Mouse (Mus musculus) CH12.LX (cell line): ENCODE measurements at regions not wholly inside any gene's neighbourhood (a gene's known extent, or its start where the extent isn't known, plus 50 kb on each side); places are given as distances from the start of the nearest gene placed in this dataset.

Source experiments
- DNase-seq: peaks from one replicate; pipeline ENCODE4 v3.0.0-alpha.2; 2013; ENCODE audit errors: extremely low read depth
- H3K27ac ChIP-seq: 2 replicates; pipeline ENCODE4 v1.5.1; 2012; ENCODE audit warnings: low read depth, mild to moderate bottlenecking, control low read depth, moderate library complexity; ENCODE audit not compliant: insufficient read depth
- H3K27me3 ChIP-seq: replicated peaks from 2 replicates; pipeline ENCODE3; 2012; ENCODE audit warnings: inconsistent platforms
- H3K36me3 ChIP-seq, 2 experiments: replicated peaks in 1 of 2; 2 replicates each; pipeline versions ENCODE3 to v1.6.1; 2012; ENCODE audit warnings: inconsistent platforms in 1 of 2, low read length in 1 of 2, mild to moderate bottlenecking in 1 of 2, mixed read lengths in 1 of 2, moderate library complexity in 1 of 2; ENCODE audit not compliant: control insufficient read depth in 1 of 2, insufficient read depth in 1 of 2
- H3K4me1 ChIP-seq, 2 experiments: 2 replicates each; pipeline ENCODE4 v1.6.1; 2012; ENCODE audit warnings: inconsistent platforms in 1 of 2, moderate library complexity in 1 of 2; ENCODE audit not compliant: insufficient read depth in 2 of 2, control insufficient read depth in 1 of 2
- H3K4me2 ChIP-seq: 2 replicates; pipeline ENCODE4 v1.6.1; 2012; ENCODE audit warnings: low read depth, mild to moderate bottlenecking, control low read depth; ENCODE audit not compliant: poor library complexity, insufficient read depth, severe bottlenecking
- H3K4me3 ChIP-seq, 3 experiments: fragments of 150-350 bp in 1 of 3; sonication (generic) in 1 of 3; replicated peaks in 1 of 3; 2 replicates each; pipeline versions ENCODE3 to v1.5.1; 2011 to 2012; ENCODE audit warnings: low read depth in 2 of 3, low read length in 2 of 3, mild to moderate bottlenecking in 2 of 3, moderate library complexity in 2 of 3, control low read depth in 1 of 3, improper control_type of control experiment in 1 of 3, inconsistent platforms in 1 of 3, mixed read lengths in 1 of 3; ENCODE audit not compliant: poor library complexity in 1 of 3
- H3K79me2 ChIP-seq: replicated peaks from 2 replicates; pipeline ENCODE4 v1.6.1; 2012; ENCODE audit warnings: mild to moderate bottlenecking, moderate library complexity; ENCODE audit not compliant: control insufficient read depth, poor library complexity, insufficient read depth, severe bottlenecking; ENCODE audit errors: extremely low read depth
- H3K9ac ChIP-seq: 2 replicates; pipeline ENCODE4 v1.6.1; 2012; ENCODE audit warnings: low read depth, mild to moderate bottlenecking, control low read depth, moderate library complexity; ENCODE audit not compliant: insufficient read depth
- H3K9me3 ChIP-seq: replicated peaks from 2 replicates; pipeline ENCODE3; 2012; ENCODE audit warnings: low read length, inconsistent platforms, mixed read lengths
- BHLHE40 ChIP-seq: IDR thresholded peaks from 2 replicates; pipeline ENCODE4 v1.6.1; 2011; ENCODE audit warnings: mild to moderate bottlenecking, low read depth, low read length, improper control_type of control experiment
- CHD1 ChIP-seq: IDR thresholded peaks from 2 replicates; pipeline ENCODE4 v1.6.1; 2012; ENCODE audit warnings: low read depth, low read length, improper control_type of control experiment, inconsistent platforms
- CHD2 ChIP-seq: IDR thresholded peaks from 2 replicates; pipeline ENCODE4 v1.6.1; 2011; ENCODE audit warnings: low read length, improper control_type of control experiment
- ELF1 ChIP-seq: IDR thresholded peaks from 2 replicates; pipeline ENCODE4 v1.6.1; 2014; ENCODE audit warnings: low read depth, mild to moderate bottlenecking, inconsistent platforms, low read length, improper control_type of control experiment
- ETS1 ChIP-seq: conservative IDR thresholded peaks from 2 replicates; pipeline ENCODE4 v1.6.1; 2012; ENCODE audit warnings: low read depth, mild to moderate bottlenecking, inconsistent platforms, low read length, improper control_type of control experiment, moderate library complexity
- GABPA ChIP-seq: IDR thresholded peaks from 2 replicates; pipeline ENCODE4 v1.6.1; 2012; ENCODE audit warnings: low read depth, low read length, improper control_type of control experiment, inconsistent platforms; ENCODE audit not compliant: insufficient replicate concordance
- HCFC1 ChIP-seq: IDR thresholded peaks from 2 replicates; pipeline ENCODE4 v1.6.1; 2012; ENCODE audit warnings: low read depth, mild to moderate bottlenecking, inconsistent platforms, low read length, improper control_type of control experiment
- KAT2A ChIP-seq: IDR thresholded peaks from 2 replicates; pipeline ENCODE4 v1.6.1; 2012; ENCODE audit warnings: low read length, improper control_type of control experiment, inconsistent platforms; ENCODE audit not compliant: insufficient replicate concordance
- MAFK ChIP-seq: IDR thresholded peaks from 2 replicates; pipeline ENCODE4 v1.6.1; 2011; ENCODE audit warnings: low read length, improper control_type of control experiment; ENCODE audit not compliant: insufficient replicate concordance
- MAX ChIP-seq: IDR thresholded peaks from 2 replicates; pipeline ENCODE4 v1.6.1; 2011; ENCODE audit warnings: low read length, improper control_type of control experiment
- MEF2A ChIP-seq: IDR thresholded peaks from 2 replicates; pipeline ENCODE4 v1.6.1; 2014; ENCODE audit warnings: low read depth, mild to moderate bottlenecking, inconsistent platforms, low read length, improper control_type of control experiment, borderline replicate concordance
- MXI1 ChIP-seq: IDR thresholded peaks from 2 replicates; pipeline ENCODE4 v1.6.1; 2011; ENCODE audit warnings: mild to moderate bottlenecking, low read depth, low read length, improper control_type of control experiment
- MYC ChIP-seq: IDR thresholded peaks from 2 replicates; pipeline ENCODE4 v1.6.1; 2011; ENCODE audit warnings: low read depth, mild to moderate bottlenecking, improper control_type of control experiment, low read length
- NELFE ChIP-seq: IDR thresholded peaks from 2 replicates; pipeline ENCODE4 v1.6.1; 2011; ENCODE audit warnings: low read depth, low read length, improper control_type of control experiment
- PAX5 ChIP-seq: IDR thresholded peaks from 2 replicates; pipeline ENCODE4 v1.6.1; 2012; ENCODE audit warnings: low read length, inconsistent platforms, mixed read lengths
- POLR2AphosphoS2 ChIP-seq: IDR thresholded peaks from 2 replicates; pipeline ENCODE4 v1.6.1; 2011; ENCODE audit warnings: low read depth, low read length, improper control_type of control experiment
- SIN3A ChIP-seq: IDR thresholded peaks from 2 replicates; pipeline ENCODE4 v1.6.1; 2012; ENCODE audit warnings: low read length, improper control_type of control experiment, inconsistent platforms
- TCF12 ChIP-seq: IDR thresholded peaks from 2 replicates; pipeline ENCODE4 v1.6.1; 2014; ENCODE audit warnings: low read depth, mild to moderate bottlenecking, inconsistent platforms, low read length, improper control_type of control experiment
- USF1 ChIP-seq: IDR thresholded peaks from 2 replicates; pipeline ENCODE4 v1.6.1; 2014; ENCODE audit warnings: low read depth, mild to moderate bottlenecking, inconsistent platforms, low read length, improper control_type of control experiment
- USF2 ChIP-seq: conservative IDR thresholded peaks from 2 replicates; pipeline ENCODE4 v1.6.1; 2011; ENCODE audit warnings: low read depth, low read length, improper control_type of control experiment
- ZKSCAN1 ChIP-seq: IDR thresholded peaks from 2 replicates; pipeline ENCODE4 v1.6.1; 2012; ENCODE audit warnings: low read depth, inconsistent platforms, low read length, improper control_type of control experiment, borderline replicate concordance
- dilution Hi-C: fragments of 300-500 bp; cut with MboI; formaldehyde crosslinking; loops from 2 replicates; pipeline ENCODE4 v1.14.3; 2020; ENCODE audit warnings: low sequenced_read_pairs; ENCODE audit not compliant: extremely low pct_unique_long_range_greater_than_20kb, extremely low pct_ligation_motif_present
- in situ Hi-C: fragments of 300-500 bp; cut with MboI; formaldehyde crosslinking; loops from 3 replicates; pipeline ENCODE4 v1.14.3; 2019; ENCODE audit warnings: low sequenced_read_pairs, low pct_ligation_motif_present, low pct_unique_long_range_greater_than_20kb, mixed read lengths

DNA sequence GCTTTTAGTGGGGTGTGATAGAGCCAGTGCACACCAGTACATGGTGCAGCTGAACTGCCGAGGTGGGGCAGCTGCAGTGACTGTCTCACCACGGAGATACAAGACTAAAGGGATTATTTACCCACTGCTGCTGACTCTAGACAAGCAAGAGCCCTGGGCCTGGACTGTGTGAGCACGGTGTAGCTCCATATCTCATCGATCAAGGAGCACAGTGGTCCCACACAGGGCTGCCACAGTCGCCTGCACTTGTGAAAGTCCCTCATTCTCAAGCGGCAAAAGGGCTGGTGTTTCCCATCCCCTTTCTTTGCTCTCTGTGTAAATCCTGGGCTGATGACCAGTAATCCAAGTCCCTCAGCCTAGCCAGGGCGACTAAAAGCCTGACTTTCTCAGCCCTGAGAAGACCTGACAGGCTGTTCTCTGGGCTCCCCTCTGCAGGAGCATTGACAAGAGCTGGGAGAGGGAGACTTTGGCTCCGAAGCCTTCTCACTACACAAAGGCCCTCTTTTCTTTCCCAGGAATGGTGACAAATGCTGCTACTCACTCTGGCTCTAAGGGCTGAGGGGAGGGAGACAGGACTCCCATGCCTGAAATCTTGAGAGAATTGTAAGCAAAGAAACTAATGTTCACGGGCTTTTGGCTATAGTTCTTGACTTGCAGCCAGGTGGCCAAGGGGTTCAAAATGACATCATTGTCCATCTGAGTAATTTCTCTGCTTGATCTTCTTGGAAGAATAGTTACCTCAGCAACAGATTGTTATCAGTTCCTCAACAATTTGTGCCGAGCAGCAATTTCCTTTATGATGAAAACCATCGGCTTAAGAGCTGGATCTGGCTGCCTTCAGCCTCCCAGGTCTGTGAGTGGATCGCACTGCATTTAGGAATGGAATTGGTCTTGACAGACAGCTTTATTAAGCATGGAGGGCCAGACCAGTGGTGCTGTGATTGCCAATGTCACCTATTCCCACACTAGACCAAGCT is 103.3 kb upstream of the Eepd1 start:
- Histone ChIP-seq H3K4me2 (no peak overlapping the region), H3K27me3 (no peaks in the 10 kb centered on the region), H3K9me3 (no peaks in the 10 kb centered on the region), H3K27ac (no peak overlapping the region), H3K79me2 (no peaks in the 10 kb centered on the region), H3K4me3 (no peak overlapping the region), H3K9ac (no peak overlapping the region), H3K36me3 (no peaks in the 10 kb centered on the region), H3K4me1 (no peaks in the 10 kb centered on the region)
- DNase-seq = no peak
- dilution Hi-C loops (no loop called here), in situ Hi-C loops (no loop called here)
- no peak for TF ChIP-seq MEF2A
- no peak for TF ChIP-seq TCF12
- TF ChIP-seq CHD2 = no peak
- TF ChIP-seq ETS1 = no peak
- no peak for TF ChIP-seq MAX
- TF ChIP-seq ZKSCAN1 = no peak
- no peak for TF ChIP-seq USF1
- TF ChIP-seq BHLHE40 = no peak
- no peak for TF ChIP-seq KAT2A
- no peak for TF ChIP-seq USF2
- no peak for TF ChIP-seq MAFK
- no peak for TF ChIP-seq HCFC1
- no peak for TF ChIP-seq CHD1
- TF ChIP-seq GABPA = no peak
- TF ChIP-seq POLR2AphosphoS2 = no peak
- TF ChIP-seq ELF1 = no peak
- no peak for TF ChIP-seq PAX5

DNA sequence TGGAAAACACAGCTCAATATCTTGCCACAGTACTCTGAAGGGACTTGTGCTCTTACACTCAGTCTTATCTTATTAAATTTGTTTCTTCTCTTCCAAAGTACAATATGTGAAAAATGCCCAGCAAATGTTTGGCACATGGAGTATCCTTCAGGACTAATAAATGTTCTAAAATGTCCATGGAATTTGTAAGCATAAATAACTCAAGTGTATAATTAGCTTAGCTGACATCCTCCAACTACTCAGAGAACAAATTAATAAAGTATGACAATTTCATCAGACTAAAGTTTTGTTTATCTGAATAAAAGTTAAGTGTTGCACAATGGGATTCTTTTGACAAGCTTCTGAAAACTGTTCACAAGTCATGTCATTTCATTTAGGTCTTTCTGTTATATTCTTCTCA is 96.0 kb upstream of the Eepd1 start:
- Histone ChIP-seq H3K27ac (no peak overlapping the region), H3K4me3 (no peak overlapping the region), H3K4me2 (no peak overlapping the region), H3K4me1 (no peaks in the 10 kb centered on the region), H3K36me3 (no peaks in the 10 kb centered on the region), H3K9ac (no peak overlapping the region), H3K79me2 (no peaks in the 10 kb centered on the region), H3K27me3 (no peaks in the 10 kb centered on the region), H3K9me3 (no peaks in the 10 kb centered on the region)
- no peak for DNase-seq
- TF ChIP-seq NELFE (no peak), SIN3A (no peak), MYC (no peak), MXI1 (no peak), GABPA (no peak), CHD1 (no peak), USF1 (no peak)
- in situ Hi-C loops (no loop called here), dilution Hi-C loops (no loop called here)
